Mouse (Mus musculus) spleen, postnatal 14 days (tissue): ENCODE measurements at regions not wholly inside any gene's neighbourhood (a gene's known extent, or its start where the extent isn't known, plus 50 kb on each side); places are given as distances from the start of the nearest gene placed in this dataset.

ENCODE experiments used
- DNase-seq, 2 experiments: peaks; one replicate each; pipeline ENCODE4 v3.0.0; 2021 to 2022; ENCODE audit warnings: low spot score in 2 of 2

DNA sequence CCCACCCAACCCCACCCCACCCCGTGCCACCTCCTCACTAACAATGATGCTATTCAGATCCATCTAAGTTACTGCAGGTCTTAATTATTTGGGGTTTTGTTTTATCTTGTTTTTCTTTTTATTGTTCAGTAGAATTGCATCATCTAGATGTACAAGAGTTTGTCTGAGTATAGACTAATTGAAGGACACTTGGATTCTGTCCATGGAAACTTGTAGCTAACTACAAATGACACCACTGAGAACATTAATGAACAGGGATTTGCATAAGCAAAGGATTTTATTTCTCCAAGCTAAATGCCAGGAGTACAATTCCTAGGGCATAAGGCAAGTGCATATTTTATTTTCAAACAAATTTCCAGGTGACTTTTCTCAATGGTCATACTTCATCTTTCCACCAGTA lies 318.4 kb upstream of the Slc7a11 start:
- no peak for DNase-seq

DNA sequence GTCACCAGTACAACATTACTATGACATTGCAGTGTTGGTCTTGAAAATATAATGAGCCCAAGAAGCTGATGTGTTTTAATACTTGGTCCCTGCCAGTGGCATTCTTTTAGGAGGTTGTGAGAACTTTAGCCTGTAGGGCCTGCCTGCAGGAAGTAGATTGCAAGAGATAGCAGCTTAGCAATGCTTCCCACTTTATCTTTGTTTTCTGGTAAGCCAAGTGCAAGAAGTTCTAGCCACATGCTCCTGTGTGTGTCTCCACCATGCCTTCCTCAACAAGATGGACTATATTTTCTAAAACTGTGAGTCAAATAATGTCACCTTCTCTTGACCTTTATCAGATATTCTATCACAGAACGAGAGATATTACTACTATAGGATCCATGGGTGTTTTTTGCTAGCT lies 314.7 kb upstream of the Slc7a11 start:
- DNase-seq, result no peak

DNA sequence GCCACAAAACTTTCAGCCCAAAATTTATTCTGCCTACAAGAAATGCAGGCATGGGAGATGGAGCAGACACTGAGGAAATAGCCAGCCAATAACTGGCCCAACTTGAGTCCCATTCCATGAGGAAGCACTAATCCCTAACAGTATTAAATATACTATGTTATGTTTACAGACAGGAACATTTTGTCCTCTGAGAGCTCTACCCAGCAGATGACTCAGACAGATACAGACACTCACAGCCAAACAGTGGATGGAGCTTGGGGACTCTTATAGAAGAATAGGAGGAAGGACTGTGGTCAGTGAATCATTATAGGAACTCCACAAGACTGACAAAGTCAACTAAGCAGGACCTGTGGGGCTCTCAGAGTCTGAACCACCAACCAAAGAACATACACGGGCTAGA lies 293.8 kb upstream of the Slc7a11 start:
- no peak for DNase-seq

DNA sequence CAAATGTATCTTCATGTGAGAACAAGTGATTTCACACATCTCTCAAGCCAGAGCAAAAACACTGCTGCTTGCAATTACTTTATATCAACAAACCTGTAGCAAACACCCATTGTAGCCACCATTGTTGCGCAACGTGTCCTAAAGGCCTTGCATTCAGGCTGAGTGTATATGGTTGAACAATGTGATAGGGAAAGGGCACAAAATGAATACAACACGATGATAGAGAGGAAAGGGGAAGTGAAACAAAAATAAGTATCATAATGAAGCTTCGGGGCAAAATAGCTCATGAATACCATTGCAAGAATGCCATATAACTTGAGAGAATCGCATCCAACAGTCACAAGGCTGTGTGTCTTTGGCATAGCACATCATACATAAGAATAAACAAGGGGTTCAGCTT lies 275.6 kb upstream of the Slc7a11 start:
- no peak for DNase-seq

GRCm38 (mm10) chr3:50713463-50713862 lies 270.0 kb upstream of the Slc7a11 start:
- no peak for DNase-seq

DNA sequence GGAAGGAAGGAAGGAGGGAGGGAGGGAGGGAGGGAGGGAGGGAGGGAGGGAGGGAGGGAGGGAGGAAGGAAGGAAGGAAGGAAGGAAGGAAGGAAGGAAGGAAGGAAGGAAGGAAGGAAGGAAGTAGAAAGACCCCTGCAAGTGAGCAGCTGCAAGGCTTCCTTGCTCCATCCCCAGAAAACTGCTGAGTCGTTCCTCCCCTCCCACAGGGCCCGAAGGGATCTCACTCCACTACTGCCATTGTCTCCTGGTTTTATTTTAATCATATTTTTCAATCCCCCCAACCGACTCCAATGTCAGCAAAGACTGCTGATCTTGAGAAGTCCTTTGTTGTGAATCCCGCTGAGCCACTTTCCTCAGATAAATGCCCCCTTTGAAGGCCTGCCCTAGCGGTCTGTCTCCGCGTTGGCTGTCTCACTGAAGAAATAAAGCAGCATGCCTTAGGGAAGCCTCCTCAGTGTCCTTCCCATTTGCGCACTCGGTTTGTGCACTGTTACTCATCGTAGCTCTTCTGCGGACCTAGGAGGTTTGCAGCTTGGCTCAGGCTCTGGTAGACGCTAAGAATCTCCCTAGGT lies 266.1 kb upstream of the Slc7a11 start:
- no peak for DNase-seq

GRCm38 (mm10) chr3:50706707-50707106 lies 263.3 kb upstream of the Slc7a11 start:
- DNase-seq, result no peak

- no peak for DNase-seq
Measured at GRCm38 (mm10) chr3:50694904-50695680, 251.7 kb upstream of the Slc7a11 start.

DNA sequence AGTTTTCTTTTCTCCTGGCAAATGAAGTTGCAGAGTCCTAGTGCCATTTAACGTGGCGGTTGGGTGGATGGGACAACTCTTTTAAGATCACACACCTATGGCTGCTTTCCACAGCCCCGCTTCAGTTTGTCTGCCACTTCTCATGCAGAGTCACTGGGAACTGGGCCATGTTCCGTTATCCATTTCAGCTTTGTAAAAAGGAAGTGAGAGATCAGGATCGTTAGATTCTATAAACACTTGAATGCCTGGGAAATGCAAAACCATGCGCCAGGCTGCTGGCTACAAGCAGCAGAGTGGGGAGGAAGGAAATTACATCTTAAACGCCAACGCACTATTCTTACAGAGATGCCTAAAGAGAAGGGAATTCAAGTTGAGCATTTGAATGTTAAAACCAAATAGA lies 251.1 kb upstream of the Slc7a11 start:
- DNase-seq, result no peak

DNA sequence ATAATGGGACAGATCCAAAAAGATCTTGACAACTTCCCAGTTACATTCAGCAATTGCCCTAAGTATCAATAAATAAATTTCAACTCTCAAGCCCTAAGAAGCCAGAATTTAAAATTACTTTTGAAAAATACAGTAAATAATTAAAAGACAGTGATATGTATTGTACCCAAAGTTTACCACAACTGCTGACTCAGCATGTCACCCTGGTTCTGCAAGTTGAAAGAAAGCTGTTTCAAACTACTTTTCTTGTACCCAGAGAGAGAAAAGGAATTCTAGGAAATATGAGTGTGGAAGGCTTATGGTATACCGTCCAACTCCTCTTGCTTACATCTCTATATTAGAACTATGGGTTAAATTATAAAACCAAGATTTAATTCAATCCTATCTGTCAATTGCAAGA lies 248.9 kb upstream of the Slc7a11 start:
- DNase-seq, result no peak

DNA sequence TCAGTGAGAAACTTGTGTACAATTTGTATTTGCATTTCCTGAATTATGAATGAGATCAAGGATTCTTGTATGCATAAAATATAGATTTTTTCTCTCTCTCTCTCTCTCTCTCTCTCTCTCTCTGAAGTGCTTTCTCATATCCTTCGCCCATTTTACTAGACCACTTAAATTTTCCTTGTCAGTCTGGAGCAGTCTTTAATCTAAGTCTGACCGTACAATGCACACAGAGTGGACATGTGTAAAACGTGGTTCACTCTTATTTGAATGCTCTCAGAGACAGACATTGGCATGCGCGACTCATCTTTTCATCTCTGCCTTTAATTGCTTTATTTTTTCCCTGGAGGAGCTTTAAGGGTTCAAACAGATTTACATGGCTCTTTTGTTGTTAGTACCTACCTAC lies 247.3 kb upstream of the Slc7a11 start:
- no peak for DNase-seq

DNA sequence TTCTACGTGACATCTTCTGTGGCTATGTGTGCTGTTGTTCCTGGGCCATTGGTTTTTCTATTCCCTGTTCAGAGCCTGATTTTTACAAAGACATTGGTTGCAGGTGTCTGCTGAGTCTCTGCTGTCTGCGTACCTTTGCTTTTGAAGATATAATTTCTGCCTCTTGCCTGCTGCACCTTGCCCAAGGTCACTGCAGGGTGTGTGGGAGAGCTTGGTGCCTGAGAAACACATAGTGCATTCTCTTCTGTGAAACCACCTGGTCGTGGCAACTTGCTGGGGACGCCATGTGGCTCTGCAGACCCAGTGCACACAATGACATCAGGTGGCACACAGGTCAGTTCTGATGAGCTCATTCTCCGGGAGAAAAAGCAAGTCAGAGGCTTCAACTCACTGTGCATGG lies 246.0 kb upstream of the Slc7a11 start:
- no peak for DNase-seq

DNA sequence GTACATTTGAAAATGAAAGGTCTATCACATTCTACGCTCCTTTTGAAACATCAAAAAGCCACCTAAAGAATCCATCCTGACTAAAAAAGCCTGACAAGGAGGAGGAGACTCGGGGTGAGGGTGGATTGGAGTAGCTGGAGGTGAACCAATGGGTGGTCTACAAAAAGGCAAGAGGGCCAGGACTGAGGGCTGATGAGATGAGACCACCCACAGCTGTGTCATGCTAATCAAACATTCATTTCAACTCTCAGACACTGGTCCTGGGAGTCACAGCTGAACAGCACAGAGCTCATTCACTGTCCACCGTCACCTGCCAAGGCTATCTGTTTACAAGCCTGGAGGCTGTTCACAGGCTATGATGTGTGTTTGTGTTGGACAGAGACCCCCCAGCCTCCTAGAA lies 244.3 kb upstream of the Slc7a11 start:
- no peak for DNase-seq

DNA sequence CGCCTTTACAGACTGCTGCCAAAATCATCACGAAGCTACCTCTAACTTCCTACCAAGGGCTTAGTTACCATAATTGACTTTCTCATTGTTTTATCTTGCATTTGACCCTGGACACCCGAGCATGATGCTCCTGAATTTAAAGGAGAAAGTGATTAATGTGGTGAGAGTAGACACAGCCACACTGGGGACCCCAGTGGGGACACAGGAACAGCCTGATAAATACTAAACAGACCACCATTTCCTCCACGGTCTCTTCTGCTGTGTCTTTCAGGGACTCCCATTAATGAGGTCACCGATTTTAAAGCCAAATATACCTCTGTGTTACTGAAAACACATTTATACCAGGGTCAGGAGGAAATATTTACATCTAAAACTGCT lies 235.2 kb upstream of the Slc7a11 start:
- DNase-seq, result no peak

- DNase-seq, result no peak
Measured at GRCm38 (mm10) chr3:50677953-50678610, 234.7 kb upstream of the Slc7a11 start.

- DNase-seq, result no peak
Measured at GRCm38 (mm10) chr3:50675769-50676168, 232.4 kb upstream of the Slc7a11 start.

- no peak for DNase-seq
Measured at GRCm38 (mm10) chr3:50674860-50675566, 231.6 kb upstream of the Slc7a11 start.

- no peak for DNase-seq
Measured at GRCm38 (mm10) chr3:50665316-50665715, 221.9 kb upstream of the Slc7a11 start.

DNA sequence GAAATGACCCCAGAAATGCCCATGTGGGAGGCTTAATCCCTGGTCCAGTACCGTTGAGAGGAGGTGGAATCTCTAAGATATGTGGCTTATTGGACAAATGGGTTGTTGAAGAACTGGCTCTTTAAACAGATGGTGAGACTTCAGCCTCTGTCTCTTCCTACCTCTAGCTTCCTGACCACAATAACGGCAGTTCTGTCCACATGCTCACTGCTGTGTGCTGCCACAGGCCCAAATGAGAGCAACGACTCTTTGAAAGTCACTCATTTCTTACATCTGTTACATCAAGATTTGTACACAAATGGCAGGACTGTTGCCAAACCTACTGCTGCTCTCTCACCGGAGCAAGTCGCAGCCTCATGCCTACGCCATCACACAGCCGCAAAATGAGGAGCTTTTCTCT lies 217.6 kb upstream of the Slc7a11 start:
- no peak for DNase-seq

DNA sequence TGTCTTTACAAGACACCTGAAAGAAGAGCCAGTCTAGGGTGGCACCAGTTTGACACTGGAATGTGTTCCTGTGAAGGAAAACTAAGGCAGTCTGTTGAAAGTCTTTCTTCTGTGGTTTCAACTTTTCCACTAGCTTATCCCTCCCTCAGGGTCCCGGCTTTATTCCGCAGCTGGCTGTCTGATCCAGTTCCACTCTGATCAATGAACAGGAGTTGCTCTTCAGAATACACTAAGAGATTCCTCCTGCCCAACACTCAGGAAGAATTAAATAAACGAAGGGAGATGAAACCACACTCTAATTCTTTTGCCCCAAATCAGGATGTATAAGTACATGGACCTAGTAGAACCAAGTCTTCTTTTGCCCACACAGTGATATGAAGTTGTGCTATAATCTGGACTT lies 217.2 kb upstream of the Slc7a11 start:
- no peak for DNase-seq

DNA sequence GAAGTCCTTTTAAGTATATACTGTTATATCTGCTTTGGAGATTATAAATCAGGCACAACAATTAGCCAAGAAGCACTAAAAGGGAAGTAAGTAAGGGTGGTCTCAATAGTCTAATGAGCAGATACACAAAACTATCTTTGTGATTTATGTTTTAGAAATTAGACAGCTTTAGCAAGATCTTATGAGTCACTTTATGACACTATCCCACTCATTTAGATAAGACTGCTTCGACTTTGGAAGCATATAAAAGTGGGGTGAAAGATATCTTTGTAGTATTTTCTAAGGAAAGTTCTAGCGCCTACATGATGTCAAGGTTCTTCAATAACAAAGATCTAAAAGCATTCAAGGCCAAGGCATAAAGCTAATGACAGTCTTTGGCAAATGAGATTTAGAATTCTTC lies 214.5 kb upstream of the Slc7a11 start:
- no peak for DNase-seq

DNA sequence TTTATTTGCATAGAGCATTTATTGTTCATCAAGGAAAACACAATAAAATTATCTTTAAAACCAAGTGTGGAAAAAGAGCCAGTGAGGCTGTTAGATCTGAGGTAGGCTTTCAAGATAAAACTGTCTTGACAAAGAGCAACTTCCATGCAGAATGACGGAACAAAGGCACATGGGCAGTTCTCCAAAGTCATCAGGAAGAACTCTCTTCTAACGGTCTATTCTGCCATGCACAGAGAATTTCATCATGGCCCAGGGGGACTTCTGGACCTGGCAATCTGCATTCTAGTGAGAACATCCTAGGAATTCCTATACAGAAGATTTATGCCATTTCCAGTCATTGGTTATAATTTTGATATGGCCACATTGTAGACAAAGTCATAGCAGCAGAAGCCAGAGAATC lies 211.0 kb upstream of the Slc7a11 start:
- DNase-seq, result no peak

- DNase-seq, result no peak
Measured at GRCm38 (mm10) chr3:50652265-50652664, 208.9 kb upstream of the Slc7a11 start.
